Mouse (Mus musculus) hindbrain, embryonic 10.5 days (tissue): ENCODE measurements around the gene Tead4. TPM values are rescaled to one million over a fixed set of nuclear protein-coding genes. Genes with fewer than 3 reads are reported as not detected.
A peak's percentile ranks its signal among the peaks of the same experiment; 100 is the strongest.
"Not testable (repeated sequence)": the region's sequence is repeated elsewhere in the genome, so short reads cannot be mapped to it uniquely, and the experiment has no call there.

ENCODE experiments used
- DNase-seq: peaks from one replicate; pipeline ENCODE4 v3.0.0-alpha.2; 2017; ENCODE audit warnings: low spot score
- H3K27ac ChIP-seq: fragments of 300-500 bp; sonication (generic); 2 replicates; pipeline ENCODE4 v1.5.1; 2016; ENCODE audit warnings: mild to moderate bottlenecking, moderate library complexity
- H3K27me3 ChIP-seq: fragments of 300-500 bp; sonication (generic); 2 replicates; pipeline ENCODE4 v1.6.1; 2016; ENCODE audit warnings: mild to moderate bottlenecking; ENCODE audit not compliant: poor library complexity, insufficient read depth, severe bottlenecking
- H3K36me3 ChIP-seq: fragments of 300-500 bp; sonication (generic); 2 replicates; pipeline ENCODE4 v1.6.1; 2016; ENCODE audit warnings: mild to moderate bottlenecking, moderate library complexity
- H3K4me1 ChIP-seq: fragments of 300-500 bp; sonication (generic); replicated peaks from 2 replicates; pipeline ENCODE4 v1.6.1; 2016; ENCODE audit warnings: mild to moderate bottlenecking
- H3K4me3 ChIP-seq: fragments of 300-500 bp; sonication (generic); 2 replicates; pipeline ENCODE4 v1.5.1; 2016; ENCODE audit warnings: mild to moderate bottlenecking, moderate library complexity
- H3K9me3 ChIP-seq: fragments of 300-500 bp; sonication (generic); 2 replicates; pipeline ENCODE4 v1.6.1; 2016; ENCODE audit warnings: mild to moderate bottlenecking, moderate library complexity
- WGBS: fragments of 180-500 bp; shearing (Covaris S2); methylation state at CpG from one replicate; pipeline ENCODE4 v1.1.7; 2016; 5-methylcytosine and 5-hydroxymethylcytosine counted together
- polyA plus RNA-seq: library from polyadenylated mRNA; unstranded; fragments of >200 nt; fragmentation: Nextera tagmentation; extraction: Ambion mirVana; gene quantifications from 2 replicates; pipeline ENCODE4 v1.2.1, GENCODE M21; 2016

Tead4 gene
- polyA plus RNA-seq, 1 experiment from 2014 or later, result 2.5 TPM

GRCm38 (mm10) chr6:128304801-128305200 lies 4.2 kb upstream of the Tead4 start:
- DNase-seq, result no peak
- WGBS, result 80% methylated on average over 4 of the region's 4 CpGs
- Histone ChIP-seq H3K27ac (no peak overlapping the region), H3K4me1 (peaks cover 12% of the 10 kb centered on the region), H3K4me3 (no peak overlapping the region), H3K27me3 (peaks cover 34% of the 10 kb centered on the region), H3K36me3 (no peaks in the 10 kb centered on the region), H3K9me3 (peaks cover 7% of the 10 kb centered on the region)

- H3K4me3 ChIP-seq, H3K27ac ChIP-seq, DNase-seq, H3K9me3 ChIP-seq, H3K36me3 ChIP-seq: not testable (repeated sequence)
- Histone ChIP-seq H3K27me3 (peaks cover 55% of the 10 kb centered on the region), H3K4me1 (peaks cover 23% of the 10 kb centered on the region)
- WGBS, result 75% methylated on average over 3 of the region's 3 CpGs
Observed at GRCm38 (mm10) chr6:128302640-128303039, 2.0 kb upstream of the Tead4 start.

GRCm38 (mm10) chr6:128301891-128302290 lies 1.3 kb upstream of the Tead4 start:
- WGBS, result 87% methylated on average over 3 of the region's 3 CpGs
- no peaks in the 10 kb centered on the region for H3K36me3 ChIP-seq
- H3K9me3 ChIP-seq, result peaks cover 7% of the 10 kb centered on the region
- H3K27ac ChIP-seq, result no peak overlapping the region
- DNase-seq, result no peak
- peaks cover 63% of the 10 kb centered on the region for H3K27me3 ChIP-seq
- H3K4me3 ChIP-seq, result no peak overlapping the region
- peaks cover 27% of the 10 kb centered on the region for H3K4me1 ChIP-seq

GRCm38 (mm10) chr6:128301458-128301857 lies 835 bp upstream of the Tead4 start:
- Histone ChIP-seq H3K4me3 (peak overlapping the region; percentile 83), H3K36me3 (no peaks in the 10 kb centered on the region), H3K27ac (no peak overlapping the region), H3K27me3 (peaks cover 67% of the 10 kb centered on the region), H3K9me3 (peaks cover 7% of the 10 kb centered on the region), H3K4me1 (peaks cover 31% of the 10 kb centered on the region)
- DNase-seq, result no peak
- 48% methylated on average over 11 of the region's 11 CpGs for WGBS

GRCm38 (mm10) chr6:128299292-128300133 lies 1.1 kb downstream of the Tead4 start:
- peak overlapping the region; percentile 81 for H3K27ac ChIP-seq

GRCm38 (mm10) chr6:128298246-128298645 lies 2.4 kb downstream of the Tead4 start:
- peaks cover 65% of the 10 kb centered on the region for H3K27me3 ChIP-seq
- H3K27ac ChIP-seq, result no peak overlapping the region
- H3K4me3 ChIP-seq, result no peak overlapping the region
- H3K9me3 ChIP-seq, result peaks cover 7% of the 10 kb centered on the region
- no peak for DNase-seq
- 43% methylated on average over 7 of the region's 7 CpGs for WGBS
- no peaks in the 10 kb centered on the region for H3K36me3 ChIP-seq
- peaks cover 38% of the 10 kb centered on the region for H3K4me1 ChIP-seq

More at GRCm38 (mm10) chr6:128299292-128300133, 1.1 kb downstream of the Tead4 start:
- 1% methylated on average over 25 of the region's 25 CpGs for WGBS
- no peak for DNase-seq
- Histone ChIP-seq H3K27me3 (peaks cover 65% of the 10 kb centered on the region), H3K4me3 (peak overlapping the region; percentile 83), H3K4me1 (peaks cover 38% of the 10 kb centered on the region), H3K36me3 (no peaks in the 10 kb centered on the region), H3K9me3 (peaks cover 7% of the 10 kb centered on the region)

GRCm38 (mm10) chr6:128296750-128297393 lies 3.8 kb downstream of the Tead4 start:
- H3K27ac ChIP-seq, result peak overlapping the region; percentile 24

GRCm38 (mm10) chr6:128295876-128296749 lies 4.5 kb downstream of the Tead4 start:
- Histone ChIP-seq H3K4me1 (peaks cover 38% of the 10 kb centered on the region), H3K27me3 (peaks cover 50% of the 10 kb centered on the region)
- 42% methylated on average over 6 of the region's 6 CpGs for WGBS

More at GRCm38 (mm10) chr6:128296750-128297393, 3.8 kb downstream of the Tead4 start:
- H3K4me3 ChIP-seq, result no peak overlapping the region
- 38% methylated on average over 11 of the region's 11 CpGs for WGBS
- no peaks in the 10 kb centered on the region for H3K36me3 ChIP-seq
- no peaks in the 10 kb centered on the region for H3K9me3 ChIP-seq
- peaks cover 58% of the 10 kb centered on the region for H3K27me3 ChIP-seq
- no peak for DNase-seq
- H3K4me1 ChIP-seq, result peaks cover 38% of the 10 kb centered on the region

GRCm38 (mm10) chr6:128291284-128291683 lies 9.3 kb downstream of the Tead4 start:
- H3K4me1 ChIP-seq, result peaks cover 10% of the 10 kb centered on the region
- no peaks in the 10 kb centered on the region for H3K36me3 ChIP-seq
- WGBS, result 93% methylated on average over 5 of the region's 5 CpGs
- no peaks in the 10 kb centered on the region for H3K9me3 ChIP-seq
- H3K4me3 ChIP-seq, result no peak overlapping the region
- peaks cover 14% of the 10 kb centered on the region for H3K27me3 ChIP-seq
- no peak overlapping the region for H3K27ac ChIP-seq
- no peak for DNase-seq

More at GRCm38 (mm10) chr6:128295876-128296749, 4.5 kb downstream of the Tead4 start:
- Histone ChIP-seq H3K9me3 (no peaks in the 10 kb centered on the region), H3K27ac (peak overlapping the region; percentile 24), H3K36me3 (no peaks in the 10 kb centered on the region), H3K4me3 (no peak overlapping the region)
- DNase-seq, result no peak

GRCm38 (mm10) chr6:128288681-128289080 lies 11.9 kb downstream of the Tead4 start:
- no peak for DNase-seq
- Histone ChIP-seq H3K9me3 (no peaks in the 10 kb centered on the region), H3K4me1 (peaks cover 23% of the 10 kb centered on the region), H3K27me3 (0 out of 2 replicates have a peak, but pooled peaks cover 15% of the 10 kb centered on the region), H3K4me3 (no peak overlapping the region), H3K36me3 (no peaks in the 10 kb centered on the region), H3K27ac (no peak overlapping the region)
- WGBS, result 80% methylated on average over 6 of the region's 6 CpGs

GRCm38 (mm10) chr6:128285792-128286430 lies 14.7 kb downstream of the Tead4 start:
- Histone ChIP-seq H3K4me3 (peak overlapping the region; percentile 41), H3K27ac (peak overlapping the region; percentile 73), H3K4me1 (peaks cover 41% of the 10 kb centered on the region), H3K9me3 (no peaks in the 10 kb centered on the region), H3K36me3 (no peaks in the 10 kb centered on the region), H3K27me3 (0 out of 2 replicates have a peak, but pooled peaks cover 15% of the 10 kb centered on the region)
- WGBS, result 11% methylated on average over 16 of the region's 16 CpGs
- peak; percentile 59 for DNase-seq

- peak; percentile 55 for DNase-seq
- 12% methylated on average over 3 of the region's 3 CpGs for WGBS
- Histone ChIP-seq H3K27me3 (0 out of 2 replicates have a peak, but pooled peaks cover 12% of the 10 kb centered on the region), H3K36me3 (no peaks in the 10 kb centered on the region), H3K4me1 (peaks cover 58% of the 10 kb centered on the region), H3K4me3 (no peak overlapping the region), H3K9me3 (no peaks in the 10 kb centered on the region), H3K27ac (0 out of 2 replicates have a peak overlapping the region, but pooled peaks have one; percentile 10)
Observed at GRCm38 (mm10) chr6:128282126-128282525, 18.5 kb downstream of the Tead4 start.
